Mouse (Mus musculus): Measurements from ENCODE around the gene Prl7a1.

Prl7a1 gene

GRCm38 (mm10) chr13:27642393-27642792 lies at the start of gene Prl7a1:
TSS of gene Prl7a1 (minus strand) at chr13:27642493.
- DNase-seq (ENCODE audit: low spot score in 2 of 2), result no peak

DNA sequence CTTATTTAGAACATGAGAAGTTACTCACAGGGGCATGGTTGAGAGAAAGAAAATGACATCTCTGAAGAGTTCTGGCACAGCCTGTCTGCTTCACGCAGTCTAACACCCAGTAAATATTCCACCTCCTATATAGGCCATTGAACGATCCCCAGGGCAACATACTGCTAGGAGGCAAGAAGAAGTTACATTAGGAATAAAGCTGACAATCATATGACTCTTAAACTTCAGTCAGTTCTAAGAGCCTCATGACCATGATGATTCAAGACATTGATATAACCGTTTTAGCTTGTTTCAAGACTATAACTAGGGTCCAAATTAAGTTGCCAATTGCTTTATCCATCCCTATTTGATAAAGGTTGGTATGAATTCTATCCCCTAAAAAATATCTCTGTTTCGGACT lies 25.6 kb upstream of the Prl7a1 start, which contains the start of gene Prl7a2:
Gene Prl7a2, minus strand, starts transcription at position 101 of the 400 bp plus-strand sequence.
- no peak for DNase-seq (ENCODE audit: low spot score in 2 of 2)

DNA sequence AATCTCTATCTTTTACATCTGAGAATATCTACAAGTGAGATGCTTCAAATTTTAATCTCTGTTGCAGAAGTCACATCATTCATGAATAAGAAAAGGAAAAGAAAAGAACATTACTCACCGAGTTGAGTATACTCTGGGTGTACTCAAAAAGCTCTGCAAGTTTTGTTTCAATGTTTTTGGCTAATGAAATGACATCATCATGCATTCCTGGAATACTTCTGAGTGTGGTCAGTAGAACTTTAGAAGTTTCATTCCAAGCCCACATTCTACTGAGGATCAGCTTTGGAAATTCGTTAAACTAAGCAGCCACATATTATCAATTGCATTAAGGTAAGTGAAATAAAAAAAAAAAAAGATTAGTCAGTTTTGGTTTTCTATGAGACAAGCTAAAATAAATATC lies 18.5 kb upstream of the Prl7a1 start:
- no peak for DNase-seq (ENCODE audit: low spot score in 2 of 2)

GRCm38 (mm10) chr13:27610482-27610881 lies 31.8 kb downstream of the Prl7a1 start, which contains the start of gene Prl7b1:
TSS of gene Prl7b1 (minus strand) at chr13:27610582.
- no peak for DNase-seq (ENCODE audit: low spot score in 2 of 2)
